Mouse (Mus musculus): Measurements from ENCODE around the gene Sympk. TPM values are rescaled to one million over a fixed set of nuclear protein-coding genes. Genes with fewer than 3 reads are reported as not detected.
A peak's percentile ranks its signal among the peaks of the same experiment; 100 is the strongest.

The Sympk gene
- 34.8 and 36.3 TPM in 2 replicates for polyA plus RNA-seq (2014; fragmentation: Nextera tagmentation; extraction: Ambion mirVana)

DNA sequence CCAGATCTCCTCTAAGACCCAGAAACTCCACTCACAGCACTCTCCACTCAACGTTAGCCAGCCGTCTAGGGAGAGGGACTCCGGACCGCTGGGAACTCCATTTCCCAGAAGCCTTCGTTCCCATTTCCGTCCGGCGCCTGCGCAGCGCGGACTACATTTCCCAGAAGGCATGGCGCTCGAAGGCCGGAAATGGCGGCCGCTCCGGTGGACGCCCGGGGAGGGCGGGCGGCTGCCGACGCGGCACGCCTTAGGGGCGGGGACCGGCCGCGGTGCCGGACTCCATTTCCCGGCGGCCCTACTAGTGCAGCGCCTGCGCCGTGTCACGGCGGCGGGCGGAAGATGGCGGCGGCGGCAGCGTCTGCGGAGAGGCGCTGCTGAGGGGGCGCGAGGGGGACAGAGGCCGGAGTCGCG, at the start of gene Sympk:
TSS of gene Sympk (plus strand) at position 282 of the 411 bp plus-strand sequence.
- Histone ChIP-seq H3K9ac (replicated peaks; ENCODE audit: low read length) (peak within 1 kb of the TSS; percentile 93), H3K4me2 (ENCODE audit: low read depth, low read length) (peak within 1 kb of the TSS; percentile 82), H3K27me3 (ENCODE audit: control insufficient read depth, insufficient read depth, low read length) (peaks cover 29% of the 10 kb centered on the region), H3K4me3 (ENCODE audit: low read depth, low read length) (peak within 1 kb of the TSS; percentile 92), H3K36me3 (replicated peaks; ENCODE audit: control insufficient read depth, insufficient read depth, low read depth, low read length) (peaks cover 4% of the 10 kb centered on the region), H3K9me3 (replicated peaks; ENCODE audit: control insufficient read depth, low read length) (no peaks in the 10 kb centered on the region), H3K4me1 (ENCODE audit: control insufficient read depth, insufficient read depth, low read length) (no peaks in the 10 kb centered on the region; the same call in 1 of the 2 replicates), H3K27ac (replicated peaks; ENCODE audit: low read depth, low read length) (peak within 1 kb of the TSS; percentile 41; the same call in 1 of the 2 replicates)
- DNase-seq (ENCODE audit: low spot score): peak; percentile 98
- peak; percentile 92 for ATAC-seq (replicated peaks; ENCODE audit: insufficient number of reproducible peaks, low FRiP score, low TSS enrichment, low read depth)
- WGBS: under 1% methylated on average over 36 of the region's 50 CpGs

DNA sequence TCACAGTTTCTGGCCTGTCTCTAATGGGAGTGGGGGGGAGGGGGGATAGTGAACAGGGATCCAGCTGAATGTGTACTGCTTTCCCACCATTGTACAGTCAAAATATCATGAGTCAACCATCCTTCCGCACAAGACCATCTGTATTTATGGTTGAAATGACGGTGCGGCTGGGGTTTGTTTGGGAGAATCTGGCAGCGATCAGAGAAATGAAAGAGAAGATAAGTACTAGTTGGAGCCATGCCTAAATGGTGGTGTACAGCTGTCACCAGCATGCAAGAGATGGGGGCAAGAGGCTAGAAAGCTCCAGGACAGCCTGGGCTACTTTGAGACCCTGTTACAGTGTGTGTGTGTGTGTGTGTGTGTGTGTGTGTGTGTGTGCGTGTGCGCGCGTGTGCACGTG, 45.8 kb upstream of the Sympk start:
- ATAC-seq (replicated peaks; ENCODE audit: insufficient number of reproducible peaks, low FRiP score, low TSS enrichment, low read depth) (no peak), DNase-seq (ENCODE audit: low spot score) (no peak)
- Histone ChIP-seq H3K36me3 (replicated peaks; ENCODE audit: control insufficient read depth, insufficient read depth, low read depth, low read length) (no peaks in the 10 kb centered on the region), H3K27me3 (ENCODE audit: control insufficient read depth, insufficient read depth, low read length) (no peaks in the 10 kb centered on the region), H3K4me3 (ENCODE audit: low read depth, low read length) (no peak overlapping the region), H3K4me1 (ENCODE audit: control insufficient read depth, insufficient read depth, low read length) (no peaks in the 10 kb centered on the region), H3K4me2 (ENCODE audit: low read depth, low read length) (no peak overlapping the region), H3K9ac (replicated peaks; ENCODE audit: low read length) (no peak overlapping the region), H3K27ac (replicated peaks; ENCODE audit: low read depth, low read length) (no peak overlapping the region), H3K9me3 (replicated peaks; ENCODE audit: control insufficient read depth, low read length) (no peaks in the 10 kb centered on the region)
- 88% methylated on average over 9 of the region's 9 CpGs for WGBS

DNA sequence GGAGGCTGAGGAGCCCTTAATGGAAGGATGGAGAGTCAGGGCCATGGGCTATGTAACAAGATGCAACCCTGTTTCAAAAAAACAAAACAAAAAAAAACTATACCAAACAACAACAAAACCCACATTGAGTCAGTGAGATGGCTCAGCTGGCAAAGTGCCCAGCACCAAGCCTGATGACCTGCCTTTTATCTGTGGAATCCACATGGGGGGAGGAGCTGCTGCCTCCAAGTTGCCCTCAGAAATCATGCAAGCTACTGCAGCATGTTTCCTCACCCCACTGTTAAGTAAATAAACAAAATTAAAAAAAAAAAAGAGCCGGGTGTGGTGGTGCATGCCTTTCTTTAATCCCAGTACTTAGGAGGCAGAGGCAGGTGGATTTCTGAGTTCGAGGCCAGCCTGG, 37.7 kb upstream of the Sympk start:
- Histone ChIP-seq H3K36me3 (replicated peaks; ENCODE audit: control insufficient read depth, insufficient read depth, low read depth, low read length) (no peaks in the 10 kb centered on the region), H3K9ac (replicated peaks; ENCODE audit: low read length) (no peak overlapping the region), H3K4me1 (ENCODE audit: control insufficient read depth, insufficient read depth, low read length) (no peaks in the 10 kb centered on the region), H3K27me3 (ENCODE audit: control insufficient read depth, insufficient read depth, low read length) (no peaks in the 10 kb centered on the region), H3K4me3 (ENCODE audit: low read depth, low read length) (no peak overlapping the region), H3K9me3 (replicated peaks; ENCODE audit: control insufficient read depth, low read length) (no peaks in the 10 kb centered on the region), H3K27ac (replicated peaks; ENCODE audit: low read depth, low read length) (no peak overlapping the region), H3K4me2 (ENCODE audit: low read depth, low read length) (no peak overlapping the region)
- DNase-seq (ENCODE audit: low spot score) (no peak), ATAC-seq (replicated peaks; ENCODE audit: insufficient number of reproducible peaks, low FRiP score, low TSS enrichment, low read depth) (no peak)
- WGBS: 60% methylated on average over 2 of the region's 2 CpGs

DNA sequence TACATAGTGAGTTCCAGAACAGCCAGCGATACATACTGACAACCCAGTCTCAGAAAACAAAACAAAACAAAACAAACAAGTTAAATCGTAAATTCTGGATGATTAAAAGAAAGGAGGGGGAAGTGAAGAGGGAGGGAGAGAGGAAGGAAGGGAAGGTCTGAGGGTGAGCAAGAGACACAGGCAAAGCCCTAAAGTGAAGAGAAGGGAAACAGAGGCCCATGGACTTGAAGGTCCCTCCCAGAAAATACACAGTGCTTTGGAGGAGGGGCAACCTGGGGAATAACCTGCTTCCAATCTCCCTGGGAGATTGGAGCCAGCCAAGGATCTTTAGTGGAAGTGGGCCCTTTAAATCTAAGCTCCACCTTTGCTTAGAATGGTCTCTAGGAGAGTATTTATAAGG, 37.1 kb upstream of the Sympk start, which contains the start of gene Nanos2:
TSS of gene Nanos2 (plus strand) at position 301 of the 400 bp plus-strand sequence.
- ATAC-seq (replicated peaks; ENCODE audit: insufficient number of reproducible peaks, low FRiP score, low TSS enrichment, low read depth): no peak
- peaks cover 5% of the 10 kb centered on the region; the same call in 1 of the 2 replicates for H3K27me3 ChIP-seq (ENCODE audit: control insufficient read depth, insufficient read depth, low read length)
- H3K9ac ChIP-seq (replicated peaks; ENCODE audit: low read length): no peak within 1 kb of the TSS
- H3K4me3 ChIP-seq (ENCODE audit: low read depth, low read length): no peak within 1 kb of the TSS
- H3K27ac ChIP-seq (replicated peaks; ENCODE audit: low read depth, low read length): no peak within 1 kb of the TSS
- H3K9me3 ChIP-seq (replicated peaks; ENCODE audit: control insufficient read depth, low read length): no peaks in the 10 kb centered on the region
- no peak for DNase-seq (ENCODE audit: low spot score)
- 78% methylated on average over 2 of the region's 2 CpGs for WGBS
- H3K36me3 ChIP-seq (replicated peaks; ENCODE audit: control insufficient read depth, insufficient read depth, low read depth, low read length): no peaks in the 10 kb centered on the region
- H3K4me2 ChIP-seq (ENCODE audit: low read depth, low read length): no peak within 1 kb of the TSS
- peaks cover 5% of the 10 kb centered on the region; the same call in 1 of the 2 replicates for H3K4me1 ChIP-seq (ENCODE audit: control insufficient read depth, insufficient read depth, low read length)

DNA sequence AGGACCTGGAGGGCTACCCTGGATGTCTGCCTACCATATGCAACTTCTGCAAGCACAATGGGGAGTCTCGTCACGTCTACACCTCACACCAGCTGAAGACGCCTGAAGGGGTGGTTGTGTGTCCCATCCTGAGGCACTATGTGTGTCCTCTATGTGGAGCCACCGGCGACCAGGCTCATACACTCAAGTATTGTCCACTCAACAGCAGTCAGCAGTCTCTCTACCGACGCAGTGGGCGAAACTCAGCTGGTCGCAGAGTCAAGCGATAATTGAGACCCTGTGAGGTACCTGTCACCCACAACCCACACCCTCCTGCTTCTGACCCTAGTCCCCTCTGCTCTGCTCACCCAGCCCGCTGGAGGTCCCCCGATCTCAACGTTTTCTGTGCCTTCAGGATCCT, 36.4 kb upstream of the Sympk start:
- H3K27me3 ChIP-seq (ENCODE audit: control insufficient read depth, insufficient read depth, low read length): peaks cover 7% of the 10 kb centered on the region
- WGBS: 73% methylated on average over 13 of the region's 13 CpGs
- H3K4me2 ChIP-seq (ENCODE audit: low read depth, low read length): no peak overlapping the region
- no peak overlapping the region for H3K4me3 ChIP-seq (ENCODE audit: low read depth, low read length)
- H3K9ac ChIP-seq (replicated peaks; ENCODE audit: low read length): no peak overlapping the region
- no peaks in the 10 kb centered on the region for H3K36me3 ChIP-seq (replicated peaks; ENCODE audit: control insufficient read depth, insufficient read depth, low read depth, low read length)
- DNase-seq (ENCODE audit: low spot score) (no peak), ATAC-seq (replicated peaks; ENCODE audit: insufficient number of reproducible peaks, low FRiP score, low TSS enrichment, low read depth) (no peak)
- no peaks in the 10 kb centered on the region for H3K9me3 ChIP-seq (replicated peaks; ENCODE audit: control insufficient read depth, low read length)
- peaks cover 6% of the 10 kb centered on the region; the same call in 1 of the 2 replicates for H3K4me1 ChIP-seq (ENCODE audit: control insufficient read depth, insufficient read depth, low read length)
- no peak overlapping the region for H3K27ac ChIP-seq (replicated peaks; ENCODE audit: low read depth, low read length)

DNA sequence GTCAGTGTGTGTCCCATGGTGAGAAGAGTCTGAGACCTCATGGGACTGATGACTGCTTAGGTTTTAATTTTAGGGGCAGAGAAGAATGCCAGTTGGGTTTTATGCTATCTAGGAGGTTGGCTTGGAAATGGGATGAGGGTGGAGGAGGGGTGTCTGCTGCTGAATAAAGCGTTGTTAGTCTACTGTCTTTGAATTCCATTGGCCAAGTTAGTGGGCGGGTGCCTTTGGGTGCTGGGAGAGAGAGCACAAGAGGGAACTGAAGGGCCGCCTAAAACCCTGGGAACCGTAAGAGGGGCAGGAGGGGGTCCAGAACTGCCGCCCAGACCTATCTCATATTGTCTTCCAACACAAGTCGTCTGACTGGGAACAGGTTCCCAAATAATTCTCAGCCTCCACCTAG, 35.4 kb upstream of the Sympk start:
- H3K36me3 ChIP-seq (replicated peaks; ENCODE audit: control insufficient read depth, insufficient read depth, low read depth, low read length): no peaks in the 10 kb centered on the region
- no peaks in the 10 kb centered on the region for H3K9me3 ChIP-seq (replicated peaks; ENCODE audit: control insufficient read depth, low read length)
- no peak overlapping the region for H3K9ac ChIP-seq (replicated peaks; ENCODE audit: low read length)
- no peak for DNase-seq (ENCODE audit: low spot score)
- H3K27ac ChIP-seq (replicated peaks; ENCODE audit: low read depth, low read length): no peak overlapping the region
- peaks cover 6% of the 10 kb centered on the region; the same call in 1 of the 2 replicates for H3K4me1 ChIP-seq (ENCODE audit: control insufficient read depth, insufficient read depth, low read length)
- H3K4me3 ChIP-seq (ENCODE audit: low read depth, low read length): no peak overlapping the region
- peaks cover 11% of the 10 kb centered on the region for H3K27me3 ChIP-seq (ENCODE audit: control insufficient read depth, insufficient read depth, low read length)
- no peak overlapping the region for H3K4me2 ChIP-seq (ENCODE audit: low read depth, low read length)
- no peak for ATAC-seq (replicated peaks; ENCODE audit: insufficient number of reproducible peaks, low FRiP score, low TSS enrichment, low read depth)
- 73% methylated on average over 6 of the region's 6 CpGs for WGBS

DNA sequence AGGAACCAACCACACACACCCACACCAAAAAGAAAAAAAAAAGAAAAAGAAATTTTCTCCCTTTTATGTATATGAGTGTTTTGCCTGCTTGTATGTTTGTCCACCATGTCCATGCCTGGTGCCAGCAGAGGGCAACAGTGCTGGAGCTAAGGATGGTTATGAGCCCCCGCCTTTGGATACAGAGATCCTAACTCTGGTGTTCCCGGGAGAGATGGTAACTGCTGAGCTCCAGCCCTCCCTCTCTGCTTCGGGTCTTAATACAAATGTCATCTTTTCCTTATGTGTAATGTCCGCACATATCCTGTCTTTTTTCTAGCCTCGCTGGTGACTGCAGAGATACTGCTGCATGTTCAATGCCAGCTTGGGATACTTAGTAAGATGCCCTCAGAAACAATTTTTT, 34.2 kb upstream of the Sympk start:
- ATAC-seq (replicated peaks; ENCODE audit: insufficient number of reproducible peaks, low FRiP score, low TSS enrichment, low read depth): no peak
- DNase-seq (ENCODE audit: low spot score): peak; percentile 38
- Histone ChIP-seq H3K4me2 (ENCODE audit: low read depth, low read length) (peak overlapping the region; percentile 47), H3K36me3 (replicated peaks; ENCODE audit: control insufficient read depth, insufficient read depth, low read depth, low read length) (no peaks in the 10 kb centered on the region; the same call in 1 of the 2 replicates), H3K4me1 (ENCODE audit: control insufficient read depth, insufficient read depth, low read length) (peaks cover 6% of the 10 kb centered on the region; the same call in 1 of the 2 replicates), H3K27me3 (ENCODE audit: control insufficient read depth, insufficient read depth, low read length) (peaks cover 11% of the 10 kb centered on the region), H3K9ac (replicated peaks; ENCODE audit: low read length) (peak overlapping the region; percentile 32; the same call in 1 of the 2 replicates), H3K9me3 (replicated peaks; ENCODE audit: control insufficient read depth, low read length) (no peaks in the 10 kb centered on the region), H3K4me3 (ENCODE audit: low read depth, low read length) (peak overlapping the region; percentile 48), H3K27ac (replicated peaks; ENCODE audit: low read depth, low read length) (no peak overlapping the region)
- 8% methylated on average over 5 of the region's 5 CpGs for WGBS

DNA sequence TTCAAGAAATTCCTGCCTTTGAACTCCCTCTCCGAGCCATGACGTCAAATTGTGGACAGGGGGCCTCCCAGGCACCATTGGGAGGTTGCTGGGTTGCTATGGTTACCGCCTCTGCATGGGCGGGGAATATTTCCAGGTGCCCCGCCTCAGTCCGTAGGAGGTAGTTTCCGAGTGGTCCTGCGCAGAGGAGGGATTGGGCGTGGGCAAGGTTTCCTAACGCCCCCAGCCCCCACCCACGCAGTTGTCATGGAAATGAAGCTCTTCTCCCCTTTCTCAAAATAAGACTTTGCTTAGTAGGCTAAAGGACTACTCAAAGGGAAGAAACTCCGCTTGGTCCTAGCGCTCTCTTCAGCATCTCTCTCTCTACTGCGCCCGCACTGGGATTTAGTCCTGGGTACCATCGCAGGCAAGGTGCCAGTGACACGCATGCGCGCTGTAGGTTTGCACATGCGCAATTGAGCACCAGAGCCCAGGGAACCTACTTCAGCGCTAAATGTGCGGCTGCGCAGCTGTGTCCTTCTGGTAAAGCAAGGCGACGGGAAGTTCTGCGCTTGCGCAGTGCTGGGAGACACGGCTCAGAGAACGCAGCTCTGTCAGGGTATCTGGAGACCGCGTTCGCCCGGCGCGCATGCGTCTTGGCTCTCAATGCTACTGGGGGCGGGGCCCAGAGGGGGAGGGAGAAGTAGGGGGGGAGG, 33.4 kb upstream of the Sympk start, which contains the start of gene Mypop:
TSS of gene Mypop (plus strand) at position 645 of the 695 bp plus-strand sequence.
- Histone ChIP-seq H3K4me2 (ENCODE audit: low read depth, low read length) (peak within 1 kb of the TSS; percentile 87), H3K27ac (replicated peaks; ENCODE audit: low read depth, low read length) (peak within 1 kb of the TSS; percentile 68), H3K36me3 (replicated peaks; ENCODE audit: control insufficient read depth, insufficient read depth, low read depth, low read length) (no peaks in the 10 kb centered on the region; the same call in 1 of the 2 replicates), H3K27me3 (ENCODE audit: control insufficient read depth, insufficient read depth, low read length) (peaks cover 11% of the 10 kb centered on the region), H3K9me3 (replicated peaks; ENCODE audit: control insufficient read depth, low read length) (no peaks in the 10 kb centered on the region), H3K9ac (replicated peaks; ENCODE audit: low read length) (peak within 1 kb of the TSS; percentile 65), H3K4me3 (ENCODE audit: low read depth, low read length) (peak within 1 kb of the TSS; percentile 48), H3K4me1 (ENCODE audit: control insufficient read depth, insufficient read depth, low read length) (peaks cover 6% of the 10 kb centered on the region; the same call in 1 of the 2 replicates)
- peak; percentile 94 for ATAC-seq (replicated peaks; ENCODE audit: insufficient number of reproducible peaks, low FRiP score, low TSS enrichment, low read depth)
- 0% methylated on average over 37 of the region's 37 CpGs for WGBS
- DNase-seq (ENCODE audit: low spot score): peak; percentile 100
